Mouse (Mus musculus) olfactory bulb, adult 2 months (tissue): ENCODE measurements at regions not wholly inside any gene's neighbourhood (a gene's known extent, or its start where the extent isn't known, plus 50 kb on each side); places are given as distances from the start of the nearest gene placed in this dataset.

ENCODE experiments used
- CTCF ChIP-seq: fragments of 200-500 bp; IDR thresholded peaks from 2 replicates; pipeline ENCODE4 v1.5.1; 2012; ENCODE audit warnings: low read depth, mild to moderate bottlenecking, low read length, moderate library complexity; ENCODE audit not compliant: insufficient read depth
- POLR2A ChIP-seq: fragments of 200-500 bp; IDR thresholded peaks from 2 replicates; pipeline ENCODE4 v1.6.1; 2012; ENCODE audit warnings: mild to moderate bottlenecking, low read depth, low read length, moderate library complexity; ENCODE audit not compliant: insufficient read depth

DNA sequence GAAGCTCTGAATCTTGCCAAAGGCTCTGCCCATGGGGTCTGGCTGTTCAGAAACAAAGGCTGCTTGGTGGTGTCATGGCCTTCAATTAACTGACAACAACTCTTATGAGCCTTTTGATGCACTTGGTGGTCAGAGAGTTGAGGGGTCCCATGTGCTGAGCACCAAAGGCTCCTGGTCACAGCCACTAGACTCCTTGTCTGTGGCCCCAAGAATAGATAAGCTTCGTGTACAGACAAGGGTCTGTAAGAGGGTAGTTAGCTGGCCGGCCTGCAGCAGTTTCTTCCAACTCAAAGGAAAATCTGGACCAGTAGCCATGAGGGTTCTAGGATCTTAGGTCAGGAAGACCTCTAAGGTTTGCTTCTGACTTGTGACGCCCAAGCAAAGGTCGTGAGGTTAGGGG is 421.9 kb downstream of the Cd83 start:
- TF ChIP-seq CTCF (no peak), POLR2A (no peak)
